Mouse (Mus musculus) kidney, postnatal 14 days (tissue): ENCODE measurements around the gene Fth1.

ENCODE experiments used
- DNase-seq: peaks from one replicate; pipeline ENCODE4 v3.0.0; 2022; ENCODE audit warnings: mixed read lengths

Fth1 gene

GRCm38 (mm10) chr19:9992011-9992958, 11.9 kb downstream of the Fth1 start:
- DNase-seq: no peak

GRCm38 (mm10) chr19:9993036-9993656, 12.7 kb downstream of the Fth1 start:
- DNase-seq: peak; percentile 91

DNA sequence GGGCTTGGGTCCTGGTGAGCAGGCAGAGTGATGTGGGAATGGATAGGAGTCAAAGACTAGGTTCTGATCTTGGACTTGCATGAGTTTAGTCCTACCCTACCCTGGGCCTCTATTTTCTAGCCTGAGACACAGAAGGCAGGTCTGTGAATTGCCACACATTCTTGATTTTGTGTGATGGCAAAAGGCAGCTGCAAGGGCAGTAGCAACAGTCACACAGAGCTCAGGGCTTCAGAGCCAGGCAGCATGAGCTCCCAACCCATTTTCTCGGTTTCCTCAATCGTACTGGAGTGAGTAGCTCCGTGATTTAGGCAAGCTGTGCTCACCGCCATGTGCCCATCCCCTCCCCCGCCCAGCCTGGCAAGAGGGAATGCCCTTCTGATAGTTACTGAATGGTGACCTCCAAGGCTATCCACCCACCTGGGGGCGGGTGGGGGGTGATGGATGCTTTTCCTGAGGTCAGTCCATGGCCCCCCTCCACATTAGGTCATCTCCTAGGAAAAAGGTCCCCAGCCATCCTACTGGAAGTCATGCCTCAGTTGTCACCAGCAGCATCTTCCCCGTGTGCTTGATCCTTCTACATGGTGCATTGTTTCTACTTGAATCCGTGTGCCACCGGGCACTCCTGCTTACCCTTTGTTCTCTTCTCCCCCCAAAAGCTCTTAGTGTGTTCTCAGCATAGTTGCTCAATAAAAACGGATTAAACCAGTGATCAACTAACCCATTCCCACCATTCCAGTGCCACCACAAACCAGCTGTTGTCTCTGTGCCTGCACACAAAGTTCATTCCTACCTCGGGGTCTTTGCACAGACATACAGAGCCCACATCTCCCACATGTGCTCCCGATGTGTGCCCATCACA, 17.0 kb downstream of the Fth1 start:
- DNase-seq: no peak

DNA sequence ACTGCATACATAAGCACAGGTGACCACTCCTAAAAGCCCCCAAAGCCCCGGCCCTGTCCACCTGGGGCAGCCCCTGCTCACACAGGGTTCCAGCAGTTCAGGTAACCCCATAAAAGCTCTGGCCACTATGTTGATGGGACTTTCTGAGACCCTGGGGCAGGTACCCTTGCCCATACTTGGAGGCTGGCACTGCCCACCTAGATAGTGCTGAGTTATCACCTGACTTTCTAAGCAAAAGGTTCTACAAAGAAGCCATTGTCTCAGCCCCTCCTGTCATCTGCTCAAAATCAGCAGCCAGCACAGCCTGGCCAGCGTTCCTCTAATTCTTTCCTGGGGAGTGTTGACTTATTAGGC, 17.6 kb downstream of the Fth1 start:
- no peak for DNase-seq

- DNase-seq: no peak
Observed at GRCm38 (mm10) chr19:9998736-9999486, 18.5 kb downstream of the Fth1 start.

DNA sequence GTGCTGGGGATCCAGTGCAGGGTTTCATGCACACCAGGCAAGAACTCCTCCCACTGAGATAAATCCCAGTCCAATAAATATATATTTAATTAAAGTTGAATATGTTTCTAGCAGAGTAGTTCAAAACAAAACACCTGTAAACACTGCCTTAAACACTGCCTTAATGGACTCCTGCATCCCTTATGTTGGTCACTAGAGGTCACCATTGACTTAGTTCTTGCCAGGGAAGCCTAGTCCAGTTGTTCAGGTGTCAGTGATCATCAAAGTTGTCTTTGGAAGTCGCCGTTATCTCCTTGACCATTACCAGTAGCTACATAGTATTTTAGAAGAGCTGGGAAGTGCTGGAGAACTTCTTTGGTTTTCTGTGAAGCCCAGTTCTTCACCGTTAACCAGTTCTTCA, 19.9 kb downstream of the Fth1 start:
- peak; percentile 66 for DNase-seq

DNA sequence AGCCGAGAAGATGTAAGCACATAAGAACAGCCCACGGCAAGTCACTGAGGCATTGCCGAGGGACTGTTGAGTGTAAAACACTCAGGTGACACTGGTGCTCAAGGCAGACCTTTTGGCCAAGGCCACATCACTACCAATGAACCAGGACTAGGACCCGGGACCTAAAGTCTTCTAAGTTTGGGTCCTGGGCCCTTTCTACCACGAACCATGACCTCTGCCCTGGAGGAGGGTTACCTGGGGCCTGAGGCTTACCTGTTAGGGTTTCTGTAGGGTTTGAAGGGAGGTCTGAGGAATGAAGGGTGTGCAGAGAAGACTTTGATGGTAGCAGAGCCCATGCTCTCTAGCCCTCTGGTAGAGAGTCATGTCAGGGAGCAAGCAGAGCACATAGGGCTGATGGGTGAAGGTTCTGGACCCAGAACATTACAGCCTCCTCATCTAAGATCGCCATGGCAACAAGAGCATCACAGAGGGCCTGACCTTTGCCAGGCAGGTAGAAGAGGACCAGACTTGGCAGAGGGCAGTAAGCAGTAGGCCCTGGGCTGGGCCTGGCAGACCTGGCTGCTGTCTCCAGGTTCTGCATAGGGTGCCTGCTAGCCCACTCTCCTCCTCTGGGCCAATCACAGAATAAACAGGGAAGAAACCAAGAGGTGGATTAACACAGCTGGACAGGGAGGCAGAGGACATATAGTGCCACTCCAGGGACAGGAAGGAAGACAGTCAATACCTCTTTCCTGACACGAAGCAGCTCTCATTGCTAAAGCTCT, 21.0 kb downstream of the Fth1 start, which contains the start of the genes Best1 and Rab3il1:
TSS of gene Best1 (minus strand) at position 428 of the 764 bp plus-strand sequence.
TSS of gene Rab3il1 (plus strand) at position 464 of the 764 bp plus-strand sequence.
- no peak for DNase-seq

GRCm38 (mm10) chr19:10003696-10004095, 23.3 kb downstream of the Fth1 start:
- no peak for DNase-seq

- no peak for DNase-seq
Observed at GRCm38 (mm10) chr19:10011408-10011807, 31.0 kb downstream of the Fth1 start.

GRCm38 (mm10) chr19:10012827-10013278, 32.5 kb downstream of the Fth1 start:
- DNase-seq: peak; percentile 69

DNA sequence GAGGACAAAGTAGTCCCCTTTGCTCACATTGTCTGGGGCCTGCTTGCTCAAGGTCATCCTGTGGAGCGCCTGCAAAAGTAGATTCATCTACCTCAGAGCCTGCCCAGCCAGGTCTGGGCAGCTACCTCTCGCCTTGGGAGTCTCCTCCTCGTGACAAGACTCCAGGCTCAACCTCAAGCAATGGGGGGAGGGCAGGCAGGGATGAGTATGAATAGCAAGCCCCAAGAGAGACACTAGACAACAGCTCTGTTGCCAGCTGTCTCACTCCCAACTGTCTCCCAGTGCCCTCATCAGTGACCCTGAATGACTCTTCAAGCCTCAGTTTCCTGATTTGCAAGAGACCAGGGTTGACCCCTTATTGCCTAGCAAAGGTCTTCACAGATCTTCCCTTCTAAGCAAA, 33.0 kb downstream of the Fth1 start:
- DNase-seq: no peak

GRCm38 (mm10) chr19:10013913-10014312, 33.5 kb downstream of the Fth1 start:
- DNase-seq: peak; percentile 61

DNA sequence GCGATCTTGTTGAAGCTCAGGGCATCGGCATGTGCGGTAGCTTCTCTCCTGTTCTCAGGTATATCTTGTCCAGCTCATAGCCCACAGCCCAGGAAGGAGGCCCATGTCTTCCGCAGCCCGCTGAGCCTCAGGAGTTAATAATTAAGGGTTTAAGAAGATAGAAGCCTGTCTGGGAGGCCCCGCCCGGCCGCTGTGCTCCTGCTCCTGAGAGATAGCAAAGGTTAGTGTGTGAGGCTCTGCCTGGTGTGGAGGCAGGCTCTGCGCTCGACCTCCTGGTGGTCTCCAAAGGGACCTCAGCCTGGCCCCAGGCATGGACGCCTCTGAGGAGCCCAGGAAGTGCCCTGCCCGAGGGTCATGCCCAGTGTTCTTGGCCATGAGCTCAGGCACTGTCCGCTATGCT, 34.4 kb downstream of the Fth1 start:
- peak; percentile 71 for DNase-seq

DNA sequence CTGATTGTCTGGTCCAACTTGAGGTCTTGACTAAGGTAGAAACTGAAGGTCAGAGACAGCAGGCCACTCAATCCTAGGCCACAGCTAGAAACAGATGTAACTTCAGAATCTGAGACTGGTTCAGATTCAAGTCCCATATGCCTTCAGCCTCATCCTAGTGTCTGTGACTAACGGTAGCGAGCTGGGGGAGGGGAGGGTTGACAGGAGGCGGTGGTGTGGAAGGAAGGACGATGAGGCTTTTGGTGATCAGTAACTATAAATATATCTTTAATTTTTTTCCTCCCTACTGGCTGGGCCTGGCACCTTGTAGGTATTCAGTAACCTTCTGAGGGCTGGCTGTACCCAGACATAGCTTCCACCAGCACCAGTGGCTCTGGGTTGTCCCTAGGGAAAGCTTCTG, 35.0 kb downstream of the Fth1 start:
- DNase-seq: no peak

GRCm38 (mm10) chr19:10016151-10016550, 35.8 kb downstream of the Fth1 start:
- no peak for DNase-seq

- DNase-seq: peak; percentile 95
Observed at GRCm38 (mm10) chr19:10017637-10018526, 37.5 kb downstream of the Fth1 start.

DNA sequence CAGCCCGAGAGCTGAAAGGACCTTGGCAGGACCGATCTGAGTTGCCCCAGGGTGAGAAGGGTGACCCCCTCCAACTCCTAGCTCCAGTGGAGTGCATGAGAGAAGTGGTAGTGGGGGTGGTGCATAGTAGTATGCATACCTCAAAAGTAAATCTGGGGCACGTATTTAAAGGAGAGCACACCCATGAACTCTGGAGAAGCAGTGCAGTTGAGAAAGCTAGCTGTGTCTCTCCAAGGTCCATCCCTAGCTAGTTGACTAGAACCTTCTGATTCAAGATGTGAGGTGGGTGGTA, 38.1 kb downstream of the Fth1 start:
- no peak for DNase-seq

GRCm38 (mm10) chr19:10019214-10019760, 38.9 kb downstream of the Fth1 start:
- DNase-seq: no peak

DNA sequence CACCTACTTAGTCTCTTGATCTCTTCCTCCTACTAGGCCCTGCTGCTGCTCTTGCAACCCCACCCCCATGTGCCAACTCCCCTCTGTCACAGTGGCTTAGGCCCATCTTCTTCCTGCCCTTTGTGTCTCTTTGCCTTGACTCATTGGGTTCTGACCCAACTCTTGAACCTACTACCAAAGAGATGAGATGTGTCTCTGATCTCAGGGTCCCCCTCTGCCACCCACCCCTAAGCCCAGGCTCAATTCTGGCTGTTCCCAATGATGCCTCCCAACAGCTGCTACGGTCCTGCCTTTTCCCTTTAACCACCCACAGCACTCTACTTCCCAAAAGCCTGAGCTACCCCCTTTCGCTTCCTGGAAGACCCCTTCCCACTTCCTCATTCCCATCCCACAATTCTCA, 41.6 kb downstream of the Fth1 start:
- no peak for DNase-seq
